Mouse (Mus musculus): ENCODE results near the gene Tbk1.

Gene Tbk1

GRCm38 (mm10) chr10:121580381-121580780 lies 6.2 kb downstream of the Tbk1 start:
- DNase-seq (ENCODE audit: low read depth, low spot score), result no peak

GRCm38 (mm10) chr10:121576372-121576771 lies 10.2 kb downstream of the Tbk1 start:
- Histone ChIP-seq H3K36me3 (ENCODE audit: control insufficient read depth, insufficient read depth, low read length, poor library complexity, severe bottlenecking) (peaks cover 18% of the 10 kb centered on the region; the same call in 1 of the 2 replicates), H3K27me3 (ENCODE audit: control insufficient read depth, insufficient read depth, low read length, poor library complexity, severe bottlenecking) (no peaks in the 10 kb centered on the region)
- no peak for DNase-seq (ENCODE audit: low read depth, low spot score)

More at GRCm38 (mm10) chr10:121580381-121580780, 6.2 kb downstream of the Tbk1 start:
- H3K36me3 ChIP-seq (ENCODE audit: control insufficient read depth, insufficient read depth, low read length, poor library complexity, severe bottlenecking), result peaks cover 11% of the 10 kb centered on the region; the same call in 1 of the 2 replicates
- no peaks in the 10 kb centered on the region for H3K27me3 ChIP-seq (ENCODE audit: control insufficient read depth, insufficient read depth, low read length, poor library complexity, severe bottlenecking)

GRCm38 (mm10) chr10:121571511-121572147 lies 15.0 kb downstream of the Tbk1 start:
- no peak for DNase-seq (ENCODE audit: low read depth, low spot score)
- Histone ChIP-seq H3K27me3 (ENCODE audit: control insufficient read depth, insufficient read depth, low read length, poor library complexity, severe bottlenecking) (no peaks in the 10 kb centered on the region), H3K36me3 (ENCODE audit: control insufficient read depth, insufficient read depth, low read length, poor library complexity, severe bottlenecking) (peaks cover 25% of the 10 kb centered on the region; the same call in 1 of the 2 replicates)

- DNase-seq (ENCODE audit: low read depth, low spot score), result no peak
- peaks cover 23% of the 10 kb centered on the region; the same call in 1 of the 2 replicates for H3K36me3 ChIP-seq (ENCODE audit: control insufficient read depth, insufficient read depth, low read length, poor library complexity, severe bottlenecking)
- no peaks in the 10 kb centered on the region for H3K27me3 ChIP-seq (ENCODE audit: control insufficient read depth, insufficient read depth, low read length, poor library complexity, severe bottlenecking)
Measured at GRCm38 (mm10) chr10:121571031-121571430, 15.6 kb downstream of the Tbk1 start.

- no peak for DNase-seq (ENCODE audit: low read depth, low spot score)
- H3K27me3 ChIP-seq (ENCODE audit: control insufficient read depth, insufficient read depth, low read length, poor library complexity, severe bottlenecking), result no peaks in the 10 kb centered on the region
- H3K36me3 ChIP-seq (ENCODE audit: control insufficient read depth, insufficient read depth, low read length, poor library complexity, severe bottlenecking), result peaks cover 27% of the 10 kb centered on the region; the same call in 1 of the 2 replicates
Measured at GRCm38 (mm10) chr10:121569796-121570195, 16.8 kb downstream of the Tbk1 start.

GRCm38 (mm10) chr10:121569001-121569589 lies 17.5 kb downstream of the Tbk1 start:
- Histone ChIP-seq H3K36me3 (ENCODE audit: control insufficient read depth, insufficient read depth, low read length, poor library complexity, severe bottlenecking) (peaks cover 26% of the 10 kb centered on the region), H3K27me3 (ENCODE audit: control insufficient read depth, insufficient read depth, low read length, poor library complexity, severe bottlenecking) (no peaks in the 10 kb centered on the region)
- no peak for DNase-seq (ENCODE audit: low read depth, low spot score)

- no peaks in the 10 kb centered on the region for H3K27me3 ChIP-seq (ENCODE audit: control insufficient read depth, insufficient read depth, low read length, poor library complexity, severe bottlenecking)
- H3K36me3 ChIP-seq (ENCODE audit: control insufficient read depth, insufficient read depth, low read length, poor library complexity, severe bottlenecking), result peaks cover 27% of the 10 kb centered on the region
- DNase-seq (ENCODE audit: low read depth, low spot score), result no peak
Measured at GRCm38 (mm10) chr10:121568534-121568933, 18.1 kb downstream of the Tbk1 start.

GRCm38 (mm10) chr10:121568026-121568425 lies 18.6 kb downstream of the Tbk1 start:
- Histone ChIP-seq H3K36me3 (ENCODE audit: control insufficient read depth, insufficient read depth, low read length, poor library complexity, severe bottlenecking) (peaks cover 28% of the 10 kb centered on the region), H3K27me3 (ENCODE audit: control insufficient read depth, insufficient read depth, low read length, poor library complexity, severe bottlenecking) (no peaks in the 10 kb centered on the region)
- no peak for DNase-seq (ENCODE audit: low read depth, low spot score)

GRCm38 (mm10) chr10:121564447-121564846 lies 22.1 kb downstream of the Tbk1 start:
- Histone ChIP-seq H3K36me3 (ENCODE audit: control insufficient read depth, insufficient read depth, low read length, poor library complexity, severe bottlenecking) (peaks cover 20% of the 10 kb centered on the region), H3K27me3 (ENCODE audit: control insufficient read depth, insufficient read depth, low read length, poor library complexity, severe bottlenecking) (no peaks in the 10 kb centered on the region)
- no peak for DNase-seq (ENCODE audit: low read depth, low spot score)

- Histone ChIP-seq H3K27me3 (ENCODE audit: control insufficient read depth, insufficient read depth, low read length, poor library complexity, severe bottlenecking) (no peaks in the 10 kb centered on the region), H3K36me3 (ENCODE audit: control insufficient read depth, insufficient read depth, low read length, poor library complexity, severe bottlenecking) (peaks cover 25% of the 10 kb centered on the region)
- DNase-seq (ENCODE audit: low read depth, low spot score), result no peak
Measured at GRCm38 (mm10) chr10:121558231-121558630, 28.4 kb downstream of the Tbk1 start.

GRCm38 (mm10) chr10:121556263-121556662 lies 30.3 kb downstream of the Tbk1 start:
- H3K36me3 ChIP-seq (ENCODE audit: control insufficient read depth, insufficient read depth, low read length, poor library complexity, severe bottlenecking), result peaks cover 26% of the 10 kb centered on the region
- no peak for DNase-seq (ENCODE audit: low read depth, low spot score)
- no peaks in the 10 kb centered on the region for H3K27me3 ChIP-seq (ENCODE audit: control insufficient read depth, insufficient read depth, low read length, poor library complexity, severe bottlenecking)

- peaks cover 26% of the 10 kb centered on the region for H3K36me3 ChIP-seq (ENCODE audit: control insufficient read depth, insufficient read depth, low read length, poor library complexity, severe bottlenecking)
- DNase-seq (ENCODE audit: low read depth, low spot score), result no peak
Measured at GRCm38 (mm10) chr10:121550334-121550733, 36.3 kb downstream of the Tbk1 start.

GRCm38 (mm10) chr10:121549670-121550069 lies 36.9 kb downstream of the Tbk1 start:
- peak; percentile 10 for DNase-seq (ENCODE audit: low read depth, low spot score)
- H3K27me3 ChIP-seq (ENCODE audit: control insufficient read depth, insufficient read depth, low read length, poor library complexity, severe bottlenecking), result no peaks in the 10 kb centered on the region

More at GRCm38 (mm10) chr10:121550334-121550733, 36.3 kb downstream of the Tbk1 start:
- H3K27me3 ChIP-seq (ENCODE audit: control insufficient read depth, insufficient read depth, low read length, poor library complexity, severe bottlenecking), result no peaks in the 10 kb centered on the region

GRCm38 (mm10) chr10:121547162-121547561 lies 39.4 kb downstream of the Tbk1 start:
- DNase-seq (ENCODE audit: low read depth, low spot score), result no peak
- Histone ChIP-seq H3K27me3 (ENCODE audit: control insufficient read depth, insufficient read depth, low read length, poor library complexity, severe bottlenecking) (no peaks in the 10 kb centered on the region), H3K36me3 (ENCODE audit: control insufficient read depth, insufficient read depth, low read length, poor library complexity, severe bottlenecking) (peaks cover 14% of the 10 kb centered on the region; the same call in 1 of the 2 replicates)

More at GRCm38 (mm10) chr10:121549670-121550069, 36.9 kb downstream of the Tbk1 start:
- peaks cover 24% of the 10 kb centered on the region for H3K36me3 ChIP-seq (ENCODE audit: control insufficient read depth, insufficient read depth, low read length, poor library complexity, severe bottlenecking)

GRCm38 (mm10) chr10:121543577-121543976 lies 43.0 kb downstream of the Tbk1 start:
- Histone ChIP-seq H3K27me3 (ENCODE audit: control insufficient read depth, insufficient read depth, low read length, poor library complexity, severe bottlenecking) (no peaks in the 10 kb centered on the region), H3K36me3 (ENCODE audit: control insufficient read depth, insufficient read depth, low read length, poor library complexity, severe bottlenecking) (0 out of 2 replicates have a peak, but pooled peaks cover 7% of the 10 kb centered on the region)
- DNase-seq (ENCODE audit: low read depth, low spot score), result no peak

Data from splenic B cell, adult 2 months (primary cell).